Mouse (Mus musculus) thymus, adult 2 months (tissue): Measurements from ENCODE around the gene Colec11.

ENCODE experiments used
- CTCF ChIP-seq: fragments of 200-500 bp; IDR thresholded peaks from 2 replicates; pipeline ENCODE4 v1.5.1; 2012; ENCODE audit warnings: mild to moderate bottlenecking, control low read depth, low read length, moderate library complexity, borderline replicate concordance; ENCODE audit not compliant: control insufficient read depth, poor library complexity, insufficient read depth; ENCODE audit errors: extremely low read depth
- POLR2A ChIP-seq: fragments of 200-500 bp; IDR thresholded peaks from 2 replicates; pipeline ENCODE4 v1.6.1; 2012; ENCODE audit warnings: mild to moderate bottlenecking, low read length, control low read depth, moderate library complexity; ENCODE audit not compliant: control insufficient read depth, poor library complexity, insufficient read depth; ENCODE audit errors: extremely low read depth

- TF ChIP-seq CTCF (no peak), POLR2A (no peak)
Measured at GRCm38 (mm10) chr12:28575366-28576070, 47.7 kb downstream of the Colec11 start.
